Mouse (Mus musculus): Measurements from ENCODE around the gene Zfp248. TPM values are rescaled to one million over a fixed set of nuclear protein-coding genes. Genes with fewer than 3 reads are reported as not detected.

Zfp248 gene
- 1.0 TPM in 1 of 2 replicates, not detected in the other for total RNA-seq (2023)

DNA sequence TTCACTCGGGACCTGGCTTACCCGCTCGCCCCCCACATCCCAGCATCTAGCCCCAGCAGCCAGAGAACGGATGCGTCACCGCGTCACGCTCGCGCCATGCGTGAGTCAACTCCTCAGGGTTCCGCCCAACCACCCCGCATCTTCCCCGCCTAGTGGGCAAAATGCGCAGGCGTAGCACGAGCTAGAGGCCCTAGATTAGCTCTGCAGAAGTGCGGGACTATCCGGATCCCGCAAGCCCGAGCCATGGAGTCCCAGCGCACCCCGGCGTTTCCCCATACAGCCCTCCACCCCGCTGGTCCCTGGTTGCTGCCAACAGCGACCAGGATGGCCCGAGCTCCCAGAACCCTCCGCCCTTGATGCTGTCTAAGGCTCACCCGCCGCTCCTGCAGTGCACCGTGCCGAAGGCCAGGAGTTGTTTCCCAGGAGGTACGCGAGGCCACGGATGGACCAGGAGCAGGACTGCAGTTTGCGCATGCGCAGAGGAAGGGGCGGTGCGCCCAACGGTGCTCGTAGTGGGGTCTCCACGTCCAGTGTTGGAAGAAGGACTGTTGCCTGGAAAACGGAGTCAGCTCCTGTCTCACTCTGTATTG is at the start of gene Zfp248:
Gene Zfp248, minus strand, starts transcription at position 487 of the 590 bp plus-strand sequence.

DNA sequence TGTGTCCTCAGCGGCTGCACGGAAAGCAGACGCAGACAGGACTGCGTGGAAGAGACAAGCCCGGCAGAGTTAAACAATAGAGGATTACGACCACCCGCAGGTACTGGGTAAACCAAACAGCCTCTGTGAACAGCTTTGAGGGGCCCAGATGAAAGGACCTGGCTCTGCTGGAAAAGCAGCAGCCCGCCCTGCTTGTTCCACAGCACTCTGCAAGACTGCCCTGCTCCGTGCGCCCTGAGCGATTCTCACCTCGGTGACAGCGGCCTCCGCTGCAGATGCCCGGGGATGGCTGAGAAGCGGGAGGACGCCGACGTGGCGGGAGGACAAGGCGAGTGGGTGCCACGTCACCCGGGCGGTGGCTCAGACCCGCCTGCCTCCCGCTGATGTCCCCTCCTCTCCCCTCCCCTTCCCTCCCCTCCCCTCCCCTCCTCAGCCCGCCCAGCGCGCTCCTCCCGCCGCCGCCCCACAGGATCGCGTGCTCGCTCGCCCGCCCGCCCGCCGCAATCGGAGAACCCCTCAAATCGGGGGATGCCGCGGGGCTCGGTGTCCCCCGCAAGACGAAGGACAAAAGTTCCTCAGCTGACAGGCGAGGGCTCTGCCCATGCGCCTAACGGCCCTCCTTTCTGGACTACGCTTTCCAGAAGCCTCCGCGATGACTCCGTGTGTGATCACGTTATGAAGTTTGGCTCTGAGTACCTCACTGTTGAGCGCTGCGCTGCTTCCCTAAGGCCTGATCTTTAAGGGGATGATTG is 23.8 kb upstream of the Zfp248 start, which contains the start of gene Zfp9:
Gene Zfp9, minus strand, starts transcription at position 364 of the 752 bp plus-strand sequence.

DNA sequence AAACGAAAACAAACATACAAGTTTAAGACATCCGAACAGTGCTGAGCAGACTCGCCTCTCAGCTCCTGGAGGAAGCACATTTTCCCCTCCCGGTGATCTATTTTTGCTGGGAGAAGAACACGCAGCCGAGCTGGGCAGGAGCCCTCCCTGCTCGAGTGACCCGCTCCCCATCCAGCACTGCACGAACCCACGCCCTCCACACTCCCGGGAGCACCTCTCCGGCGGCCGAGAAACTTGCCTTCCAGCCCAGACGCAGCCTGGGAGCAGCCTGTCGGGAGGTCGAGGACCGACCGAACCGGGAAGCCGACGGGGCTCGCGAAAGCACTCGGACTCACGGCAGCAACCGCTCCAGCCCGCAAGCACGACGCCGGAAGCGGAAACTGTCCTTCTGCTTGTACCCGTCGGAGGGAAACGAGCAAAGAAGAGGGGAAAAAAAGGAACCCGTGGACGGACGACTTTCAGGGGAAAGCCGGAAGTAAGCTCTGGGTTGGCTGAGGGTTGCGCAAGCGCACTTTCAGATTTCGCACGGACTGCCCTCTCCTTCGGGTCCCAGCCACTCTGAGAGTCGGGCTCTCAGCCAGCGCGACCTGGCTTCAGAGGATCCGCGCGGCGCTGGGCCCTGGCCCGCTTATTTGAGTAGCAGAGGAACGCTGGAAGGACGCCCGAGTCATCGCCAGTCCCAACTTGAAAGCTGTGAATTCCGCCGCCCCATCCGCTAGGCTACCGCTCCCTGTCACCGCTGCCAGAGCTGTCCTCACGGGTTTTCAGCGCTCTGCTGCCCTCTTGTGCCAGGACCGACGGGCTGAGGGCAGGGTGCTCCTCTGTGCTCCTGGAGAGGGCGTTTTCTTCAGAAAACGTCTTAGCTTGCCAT is 36.0 kb downstream of the Zfp248 start, which contains the start of gene Bms1:
Gene Bms1, minus strand, starts transcription at position 425 of the 871 bp plus-strand sequence.

Other genes with a start within 250 kb of the Zfp248 start
- gene Bms1, start 36.1 kb downstream of the Zfp248 start, total RNA-seq (2023) = 16.5 and 19.6 TPM in 2 replicates
- 0.13 TPM in 1 of 2 replicates, not detected in the other for gene Zfp9, start 23.8 kb upstream of the Zfp248 start, total RNA-seq (2023)
- gene Ankrd26, start 106.7 kb upstream of the Zfp248 start, total RNA-seq (2023) = 1.3 and 3.9 TPM in 2 replicates